Mouse (Mus musculus): ENCODE data around the gene Cwf19l1. TPM values are rescaled to one million over a fixed set of nuclear protein-coding genes. Genes with fewer than 3 reads are reported as not detected.
A peak's percentile ranks its signal among the peaks of the same experiment; 100 is the strongest.

The Cwf19l1 gene
- polyA plus RNA-seq, 1 experiment from 2014 or later: 10.7 TPM

DNA sequence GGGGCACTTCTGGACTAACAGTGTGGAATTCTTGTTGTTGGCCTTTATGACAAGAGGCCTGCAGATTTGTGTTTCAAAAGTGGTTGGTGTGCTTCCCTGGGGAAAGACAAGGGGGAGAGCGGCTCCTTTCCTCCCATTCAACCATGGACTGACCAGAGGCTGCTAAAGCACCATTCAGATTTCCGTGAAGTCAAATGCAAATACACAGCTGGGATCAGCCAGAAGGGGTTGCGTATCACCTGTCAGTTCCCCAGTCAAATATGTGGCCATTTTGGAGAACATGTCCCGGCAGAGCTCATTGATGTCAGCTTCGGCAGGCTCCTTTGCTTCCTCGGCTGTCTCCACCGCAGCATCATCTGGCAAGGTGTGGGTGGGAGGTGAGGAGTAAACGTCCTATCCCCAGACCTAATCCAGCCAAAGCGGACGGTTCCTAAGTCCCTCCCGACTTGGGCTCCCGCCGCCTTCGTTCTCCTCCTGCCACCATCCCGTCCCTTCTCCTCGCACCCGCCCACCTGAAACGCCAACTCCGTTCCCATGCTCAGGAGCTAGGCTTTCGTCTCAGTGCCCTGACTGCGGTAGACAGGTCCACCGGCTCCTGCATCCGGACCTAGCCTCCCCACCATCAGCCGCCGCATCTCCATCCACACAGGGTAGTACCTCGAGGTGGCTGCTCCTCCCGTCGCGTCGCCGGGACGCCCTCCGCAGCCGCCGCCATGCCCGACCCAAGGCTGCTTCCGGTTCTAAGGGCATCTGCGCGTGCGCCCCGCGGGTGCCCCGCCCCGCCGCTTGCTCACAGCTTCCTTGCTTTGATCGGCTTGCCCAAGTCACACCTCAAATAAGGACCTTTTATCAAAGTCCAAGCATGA lies 10.3 kb upstream of the Cwf19l1 start, which contains the start of gene Bloc1s2:
Bloc1s2 (minus strand) TSS at position 745 of the 866 bp plus-strand sequence.
- Histone ChIP-seq H3K36me3 (ENCODE audit: control insufficient read depth, insufficient read depth) (peaks cover 13% of the 10 kb centered on the region), H3K9me3 (ENCODE audit: control insufficient read depth) (no peaks in the 10 kb centered on the region), H3K27me3 (replicated peaks; ENCODE audit: control insufficient read depth, insufficient read depth, low read length) (no peaks in the 10 kb centered on the region), H3K4me3 (ENCODE audit: low read depth, low read length) (peak within 1 kb of the TSS; percentile 69), H3K9ac (ENCODE audit: low read depth, low read length) (peak within 1 kb of the TSS; percentile 57), H3K4me1 (replicated peaks; ENCODE audit: control insufficient read depth, insufficient read depth, low read length) (peaks cover 4% of the 10 kb centered on the region; the same call in 1 of the 2 replicates), H3K27ac (ENCODE audit: low read depth, low read length) (no peak within 1 kb of the TSS), H3K4me2 (replicated peaks; ENCODE audit: low read depth) (peak within 1 kb of the TSS; percentile 80)
- 2% methylated on average over 46 of the region's 46 CpGs for WGBS
- peak; percentile 91 for ATAC-seq
- no peak for TF ChIP-seq CTCF (IDR thresholded peaks at IDR 0.05; ENCODE audit: low read depth)

DNA sequence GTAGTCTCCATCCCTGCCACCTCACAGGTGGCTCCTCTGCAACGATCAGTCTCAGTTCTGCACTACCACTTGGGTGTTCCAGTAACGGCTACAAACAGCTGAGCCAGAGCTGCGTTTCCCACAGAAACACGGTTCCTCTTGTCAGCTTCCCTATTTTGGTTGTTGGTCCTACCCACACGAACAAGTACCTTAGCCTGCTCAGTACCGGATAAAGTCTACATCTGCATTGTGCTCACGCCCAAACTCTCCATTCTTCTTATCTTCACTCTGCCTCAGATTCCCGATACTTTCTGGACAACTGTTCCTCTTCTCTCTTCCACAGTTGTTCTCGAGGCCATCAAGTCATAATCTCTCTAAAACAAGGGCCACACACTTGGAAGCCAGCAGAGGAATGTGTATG lies 8.7 kb upstream of the Cwf19l1 start:
- TF ChIP-seq CTCF (IDR thresholded peaks at IDR 0.05; ENCODE audit: low read depth): no peak
- no peaks in the 10 kb centered on the region for H3K9me3 ChIP-seq (ENCODE audit: control insufficient read depth)
- H3K27ac ChIP-seq (ENCODE audit: low read depth, low read length): no peak overlapping the region
- H3K36me3 ChIP-seq (ENCODE audit: control insufficient read depth, insufficient read depth): peaks cover 18% of the 10 kb centered on the region
- no peak for ATAC-seq
- WGBS: 77% methylated on average over 9 of the region's 9 CpGs
- H3K9ac ChIP-seq (ENCODE audit: low read depth, low read length): no peak overlapping the region
- H3K4me1 ChIP-seq (replicated peaks; ENCODE audit: control insufficient read depth, insufficient read depth, low read length): peaks cover 4% of the 10 kb centered on the region; the same call in 1 of the 2 replicates
- no peaks in the 10 kb centered on the region for H3K27me3 ChIP-seq (replicated peaks; ENCODE audit: control insufficient read depth, insufficient read depth, low read length)
- H3K4me3 ChIP-seq (ENCODE audit: low read depth, low read length): no peak overlapping the region
- H3K4me2 ChIP-seq (replicated peaks; ENCODE audit: low read depth): no peak overlapping the region

DNA sequence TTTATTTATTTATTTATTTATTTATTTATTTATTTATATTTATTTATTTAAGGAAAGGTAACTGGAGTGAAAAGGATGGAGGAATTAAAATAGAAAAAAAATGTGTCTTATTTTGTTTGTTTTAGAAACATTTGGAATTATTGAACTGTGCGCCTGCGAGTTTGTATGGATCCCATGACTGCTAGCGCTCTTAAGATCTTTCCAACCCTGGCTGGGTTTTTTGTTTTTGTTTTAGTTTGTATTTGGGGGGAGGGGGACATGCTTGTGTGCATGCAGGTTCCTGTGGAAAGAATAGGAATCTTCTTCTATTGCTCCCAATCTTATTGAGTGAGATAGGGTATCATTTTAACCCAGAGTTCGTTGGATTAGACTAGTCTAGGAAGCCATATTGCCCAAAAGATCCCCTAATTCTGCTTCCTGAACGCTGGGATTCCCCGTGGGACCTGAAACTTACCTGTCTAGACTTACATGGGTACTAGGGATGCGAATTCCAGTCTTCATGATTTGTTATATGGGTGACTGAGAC lies 347 bp upstream of the Cwf19l1 start:
- 31% methylated on average over 7 of the region's 7 CpGs for WGBS
- ATAC-seq: no peak
- Histone ChIP-seq H3K27me3 (replicated peaks; ENCODE audit: control insufficient read depth, insufficient read depth, low read length) (no peaks in the 10 kb centered on the region), H3K4me3 (ENCODE audit: low read depth, low read length) (peak overlapping the region; percentile 74), H3K27ac (ENCODE audit: low read depth, low read length) (no peak overlapping the region), H3K4me2 (replicated peaks; ENCODE audit: low read depth) (peak overlapping the region; percentile 61), H3K4me1 (replicated peaks; ENCODE audit: control insufficient read depth, insufficient read depth, low read length) (no peaks in the 10 kb centered on the region; the same call in 1 of the 2 replicates), H3K36me3 (ENCODE audit: control insufficient read depth, insufficient read depth) (peaks cover 11% of the 10 kb centered on the region; the same call in 1 of the 2 replicates), H3K9ac (ENCODE audit: low read depth, low read length) (no peak overlapping the region), H3K9me3 (ENCODE audit: control insufficient read depth) (no peaks in the 10 kb centered on the region)
- TF ChIP-seq CTCF (IDR thresholded peaks at IDR 0.05; ENCODE audit: low read depth): no peak

DNA sequence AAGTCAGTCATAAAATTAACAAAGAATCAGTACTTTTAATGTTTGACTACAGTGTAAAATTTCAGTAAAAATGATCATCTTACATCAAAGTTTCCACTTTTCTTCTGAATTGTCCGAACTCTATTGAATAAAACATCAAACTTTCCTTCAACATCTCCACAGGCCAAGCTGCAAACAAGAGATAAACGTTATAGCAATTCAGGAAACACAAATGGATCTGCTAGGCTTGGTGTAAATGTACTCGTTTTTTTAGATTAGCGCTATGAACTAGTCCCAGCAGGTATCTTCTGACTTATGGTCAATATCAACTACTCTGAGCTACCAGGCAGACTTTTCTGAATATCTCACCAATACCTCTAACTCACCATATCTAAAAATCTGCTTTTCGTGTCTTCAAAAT lies 2.8 kb downstream of the Cwf19l1 start:
- no peak for ATAC-seq
- no peak overlapping the region for H3K9ac ChIP-seq (ENCODE audit: low read depth, low read length)
- no peak overlapping the region for H3K4me3 ChIP-seq (ENCODE audit: low read depth, low read length)
- H3K36me3 ChIP-seq (ENCODE audit: control insufficient read depth, insufficient read depth): peaks cover 20% of the 10 kb centered on the region
- H3K9me3 ChIP-seq (ENCODE audit: control insufficient read depth): no peaks in the 10 kb centered on the region
- TF ChIP-seq CTCF (IDR thresholded peaks at IDR 0.05; ENCODE audit: low read depth): no peak
- H3K27me3 ChIP-seq (replicated peaks; ENCODE audit: control insufficient read depth, insufficient read depth, low read length): no peaks in the 10 kb centered on the region
- no peak overlapping the region for H3K27ac ChIP-seq (ENCODE audit: low read depth, low read length)
- no peak overlapping the region for H3K4me2 ChIP-seq (replicated peaks; ENCODE audit: low read depth)
- WGBS: 90% methylated on average over 5 of the region's 5 CpGs
- H3K4me1 ChIP-seq (replicated peaks; ENCODE audit: control insufficient read depth, insufficient read depth, low read length): no peaks in the 10 kb centered on the region; the same call in 1 of the 2 replicates

DNA sequence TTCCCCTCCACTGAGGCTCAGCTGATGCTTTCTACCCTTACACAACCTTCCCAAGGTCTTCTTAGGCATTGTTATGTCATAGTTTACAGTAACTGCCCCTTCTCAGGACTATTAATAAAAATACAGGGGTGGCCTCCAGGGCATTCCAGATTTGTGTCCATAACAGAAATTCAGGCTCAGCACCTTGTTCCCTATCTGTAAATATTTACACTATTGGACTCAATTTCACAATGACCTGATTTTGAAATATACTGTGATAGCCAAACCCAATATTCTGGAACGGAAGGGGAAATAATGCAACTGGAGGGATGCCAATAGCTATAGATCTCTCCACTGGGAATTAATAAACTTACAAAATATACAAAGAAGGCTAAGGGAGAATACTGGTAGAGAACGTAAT lies 7.1 kb downstream of the Cwf19l1 start:
- H3K9ac ChIP-seq (ENCODE audit: low read depth, low read length): no peak overlapping the region
- WGBS: 42% methylated on average over 2 of the region's 2 CpGs
- no peak overlapping the region for H3K4me3 ChIP-seq (ENCODE audit: low read depth, low read length)

More for the DNA sequence above, 7.1 kb downstream of the Cwf19l1 start:
- Histone ChIP-seq H3K36me3 (ENCODE audit: control insufficient read depth, insufficient read depth) (peaks cover 59% of the 10 kb centered on the region), H3K4me1 (replicated peaks; ENCODE audit: control insufficient read depth, insufficient read depth, low read length) (no peaks in the 10 kb centered on the region), H3K27ac (ENCODE audit: low read depth, low read length) (0 out of 2 replicates have a peak overlapping the region, but pooled peaks have one; percentile 60), H3K4me2 (replicated peaks; ENCODE audit: low read depth) (0 out of 2 replicates have a peak overlapping the region, but pooled peaks have one; percentile 9), H3K27me3 (replicated peaks; ENCODE audit: control insufficient read depth, insufficient read depth, low read length) (no peaks in the 10 kb centered on the region), H3K9me3 (ENCODE audit: control insufficient read depth) (no peaks in the 10 kb centered on the region)
- ATAC-seq: peak; percentile 42
- no peak for TF ChIP-seq CTCF (IDR thresholded peaks at IDR 0.05; ENCODE audit: low read depth)

Data from intestine, postnatal 0 days (tissue).